Mouse (Mus musculus) left cerebral cortex, adult 18-20 months (tissue): Measurements from ENCODE around the gene E2f1. TPM values are rescaled to one million over a fixed set of nuclear protein-coding genes. Genes with fewer than 3 reads are reported as not detected.

Experiments
- DNase-seq, 2 experiments: peaks; one replicate each; pipeline ENCODE4 v3.0.0; 2021 to 2022; ENCODE audit warnings: low spot score in 2 of 2, mixed read lengths in 1 of 2
- total RNA-seq, 2 experiments: library from RNA; stranded (reverse); gene quantifications; 2 replicates each; pipeline ENCODE4 v1.2.3; 2021

E2f1 gene
- total RNA-seq, 2 experiments from 2014 or later: 10.2 to 10.5 TPM

- peak; percentile 92 to 94 for DNase-seq
Measured at GRCm38 (mm10) chr2:154583906-154584872, 14.5 kb upstream of the E2f1 start.

- no peak for DNase-seq
Measured at GRCm38 (mm10) chr2:154581421-154581820, 11.7 kb upstream of the E2f1 start.

- no peak for DNase-seq
Measured at GRCm38 (mm10) chr2:154580586-154580985, 10.9 kb upstream of the E2f1 start.

GRCm38 (mm10) chr2:154577744-154578067 lies 8.0 kb upstream of the E2f1 start:
- DNase-seq: no peak

- no peak for DNase-seq
Measured at GRCm38 (mm10) chr2:154576876-154577743, 7.4 kb upstream of the E2f1 start.

- DNase-seq: no peak
Measured at GRCm38 (mm10) chr2:154574271-154574670, 4.6 kb upstream of the E2f1 start.

GRCm38 (mm10) chr2:154572996-154573395 lies 3.3 kb upstream of the E2f1 start:
- no peak for DNase-seq

GRCm38 (mm10) chr2:154571976-154572375 lies 2.3 kb upstream of the E2f1 start:
- DNase-seq: no peak

GRCm38 (mm10) chr2:154571266-154571665 lies 1.6 kb upstream of the E2f1 start:
- DNase-seq: no peak

- DNase-seq: no peak
Measured at GRCm38 (mm10) chr2:154570666-154571065, 974 bp upstream of the E2f1 start.

- peak; percentile 39 to 69 for DNase-seq
Measured at GRCm38 (mm10) chr2:154569071-154569748, 482 bp downstream of the E2f1 start.

- no peak for DNase-seq
Measured at GRCm38 (mm10) chr2:154568329-154569070, 1.2 kb downstream of the E2f1 start.

GRCm38 (mm10) chr2:154567766-154568165 lies 1.9 kb downstream of the E2f1 start:
- DNase-seq: no peak

- no peak for DNase-seq
Measured at GRCm38 (mm10) chr2:154566641-154567040, 3.1 kb downstream of the E2f1 start.

- peak; percentile 37 to 69 for DNase-seq
Measured at GRCm38 (mm10) chr2:154565562-154565961, 4.1 kb downstream of the E2f1 start.

GRCm38 (mm10) chr2:154563612-154564170 lies 6.0 kb downstream of the E2f1 start:
- no peak for DNase-seq

GRCm38 (mm10) chr2:154558264-154559039 lies 11.2 kb downstream of the E2f1 start, which contains the start of gene Necab3:
TSS of gene Necab3 (minus strand) at chr2:154558890.
- peak; percentile 67 to 76 for DNase-seq

GRCm38 (mm10) chr2:154557184-154557832 lies 12.4 kb downstream of the E2f1 start:
- DNase-seq: peak in 1 of 2 experiments; percentile 26

GRCm38 (mm10) chr2:154555235-154555634 lies 14.5 kb downstream of the E2f1 start:
- DNase-seq: peak; percentile 69 to 71
